ENCODE assay signal across 18 mouse cellular contexts in genomic region chr16:51767556-51767955, GRCm38 (mm10).
DNase-seq lines count a peak whose midpoint lies in the region; ATAC-seq and TF ChIP-seq lines count a peak whose summit lies in the region.
"Had no signal": no experiment of that assay in that cellular context is flagged by ENCODE, and none has a peak within 500 bp of the region (broad histone marks: within the 10 kb centered on the region; RNA-seq: fewer than 3 reads in every experiment).

No protein-coding gene starts in this region.

- no peak overlapping the region for H3K4me3 ChIP-seq in kidney, embryonic 16.5 days (ENCODE audit: low read length)
- no peak overlapping the region for H3K4me3 ChIP-seq in midbrain, embryonic 11.5 days (ENCODE audit: low read depth, low read length)
- no peak overlapping the region for H3K4me3 ChIP-seq in midbrain, postnatal 0 days (ENCODE audit: low read depth, low read length)
- H3K4me3 ChIP-seq: embryonic facial prominence, embryonic 13.5 days; limb, embryonic 10.5 days; liver, embryonic 15.5 days; neural tube, embryonic 15.5 days; stomach, embryonic 15.5 days had no signal

- no peaks in the 10 kb centered on the region for H3K27me3 ChIP-seq in kidney, embryonic 16.5 days (ENCODE audit: insufficient read depth, low read length)
- no peaks in the 10 kb centered on the region for H3K27me3 ChIP-seq in midbrain, embryonic 11.5 days (ENCODE audit: control insufficient read depth, insufficient read depth, low read length)
- no peaks in the 10 kb centered on the region for H3K27me3 ChIP-seq in midbrain, postnatal 0 days (ENCODE audit: insufficient read depth, low read length)
- H3K27me3 ChIP-seq: embryonic facial prominence, embryonic 13.5 days; liver, embryonic 15.5 days; neural tube, embryonic 15.5 days; stomach, embryonic 15.5 days had no signal

- intact Hi-C loops in left cerebral cortex, postnatal 14 days (cut with DNase I): no loop called here

- no peaks in the 10 kb centered on the region for H3K4me1 ChIP-seq in kidney, embryonic 16.5 days (ENCODE audit: insufficient read depth, low read length)
- no peaks in the 10 kb centered on the region for H3K4me1 ChIP-seq in midbrain, embryonic 11.5 days (ENCODE audit: control insufficient read depth, insufficient read depth, low read length)
- no peaks in the 10 kb centered on the region for H3K4me1 ChIP-seq in midbrain, postnatal 0 days (ENCODE audit: insufficient read depth, low read length)
- H3K4me1 ChIP-seq: embryonic facial prominence, embryonic 13.5 days; limb, embryonic 10.5 days; liver, embryonic 15.5 days; neural tube, embryonic 15.5 days; stomach, embryonic 15.5 days had no signal

- TF ChIP-seq CTCF in midbrain, postnatal 0 days (IDR thresholded peaks at IDR 0.05): no peak

- no peak overlapping the region for H3K27ac ChIP-seq in kidney, embryonic 16.5 days (ENCODE audit: low read length)
- no peak overlapping the region for H3K27ac ChIP-seq in midbrain, embryonic 11.5 days (ENCODE audit: low read depth, low read length)
- H3K27ac ChIP-seq in midbrain, postnatal 0 days (ENCODE audit: low read depth, low read length): no peak overlapping the region
- H3K27ac ChIP-seq: embryonic facial prominence, embryonic 13.5 days; limb, embryonic 10.5 days; liver, embryonic 15.5 days; neural tube, embryonic 15.5 days; stomach, embryonic 15.5 days had no signal

- no peaks in the 10 kb centered on the region for H3K9me3 ChIP-seq in kidney, embryonic 16.5 days (ENCODE audit: low read length)
- H3K9me3 ChIP-seq in midbrain, embryonic 11.5 days (ENCODE audit: control insufficient read depth, low read length): no peaks in the 10 kb centered on the region
- H3K9me3 ChIP-seq in midbrain, postnatal 0 days (ENCODE audit: low read length): no peaks in the 10 kb centered on the region
- H3K9me3 ChIP-seq: embryonic facial prominence, embryonic 13.5 days; G1E; limb, embryonic 10.5 days; liver, embryonic 15.5 days; neural tube, embryonic 15.5 days; stomach, embryonic 15.5 days had no signal

- WGBS in kidney, embryonic 16.5 days: 53% methylated on average over 3 of the region's 3 CpGs
- 91% methylated on average over 3 of the region's 3 CpGs for WGBS in midbrain, embryonic 11.5 days
- 91% methylated on average over 3 of the region's 3 CpGs for WGBS in midbrain, postnatal 0 days

- no peak for ATAC-seq in kidney, embryonic 16.5 days (ENCODE audit: low FRiP score, low TSS enrichment)
- ATAC-seq in midbrain, embryonic 11.5 days (ENCODE audit: low FRiP score): no peak
- no peak for ATAC-seq in midbrain, postnatal 0 days (ENCODE audit: low FRiP score)

- no peak overlapping the region for H3K4me2 ChIP-seq in kidney, embryonic 16.5 days (replicated peaks; ENCODE audit: low read depth, low read length)
- no peak overlapping the region for H3K4me2 ChIP-seq in midbrain, embryonic 11.5 days
- no peak overlapping the region for H3K4me2 ChIP-seq in midbrain, postnatal 0 days (ENCODE audit: low read depth, low read length, poor library complexity, severe bottlenecking)
- H3K4me2 ChIP-seq: embryonic facial prominence, embryonic 13.5 days; heart, embryonic 11.5 days; liver, embryonic 15.5 days; neural tube, embryonic 15.5 days; stomach, embryonic 15.5 days had no signal

- H3K9ac ChIP-seq in kidney, embryonic 16.5 days (replicated peaks; ENCODE audit: low read length): no peak overlapping the region
- no peak overlapping the region for H3K9ac ChIP-seq in midbrain, embryonic 11.5 days (ENCODE audit: low read length)
- no peak overlapping the region for H3K9ac ChIP-seq in midbrain, postnatal 0 days (replicated peaks; ENCODE audit: low read length, poor library complexity, severe bottlenecking)
- H3K9ac ChIP-seq: embryonic facial prominence, embryonic 13.5 days; liver, embryonic 15.5 days; neural tube, embryonic 15.5 days; stomach, embryonic 15.5 days had no signal

- DNase-seq in kidney, adult 18-20 months: peak; percentile 33
- DNase-seq in CD4-positive, CD25-positive, alpha-beta regulatory T cell, adult 2 months (ENCODE audit: low read depth, low spot score): peak; percentile 12
- DNase-seq in adrenal gland, adult 8-10 months: peak; percentile 50
- DNase-seq in kidney, adult 9 months: peak; percentile 69
- no peak for DNase-seq in left cerebral cortex, postnatal 14 days (ENCODE audit: low spot score in 2 of 2)
- no peak for DNase-seq in midbrain, embryonic 11.5 days (ENCODE audit: low spot score, missing footprints)
- no peak for DNase-seq in midbrain, postnatal 0 days (ENCODE audit: low spot score)
- DNase-seq: cerebellum, postnatal 36 days; gastrocnemius, postnatal 14 days; retina, postnatal 1 day had no signal

- H3K36me3 ChIP-seq in kidney, embryonic 16.5 days (ENCODE audit: insufficient read depth, low read length): no peaks in the 10 kb centered on the region
- H3K36me3 ChIP-seq in midbrain, embryonic 11.5 days (ENCODE audit: control insufficient read depth, insufficient read depth, low read length): no peaks in the 10 kb centered on the region
- H3K36me3 ChIP-seq in midbrain, postnatal 0 days (ENCODE audit: insufficient read depth, low read length): no peaks in the 10 kb centered on the region
- H3K36me3 ChIP-seq: embryonic facial prominence, embryonic 13.5 days; G1E; limb, embryonic 10.5 days; liver, embryonic 15.5 days; neural tube, embryonic 15.5 days; stomach, embryonic 15.5 days had no signal

Comparison
In these comparisons a context has a peak if more than half of its experiments do, and no peak if none do; other contexts are left out.
1. DNase-seq: peak in kidney, adult 18-20 months (single experiment), CD4-positive, CD25-positive, alpha-beta regulatory T cell, adult 2 months (single experiment), adrenal gland, adult 8-10 months (single experiment) and kidney, adult 9 months (single experiment); none in left cerebral cortex, postnatal 14 days (0 of 2), midbrain, embryonic 11.5 days (single experiment) and midbrain, postnatal 0 days (single experiment).